Mouse (Mus musculus) midbrain, embryonic 12.5 days (tissue): ENCODE results near the gene Slc39a9. TPM values are rescaled to one million over a fixed set of nuclear protein-coding genes. Genes with fewer than 3 reads are reported as not detected.

Source experiments
- ATAC-seq: fragments of 200-750 bp; cut with Nextera tagmentation; 2 replicates; pipeline ENCODE4 v1.8.0; 2017; ENCODE audit warnings: low read depth, moderate TSS enrichment, moderate library complexity; ENCODE audit not compliant: low FRiP score
- H3K27ac ChIP-seq: fragments of 300-500 bp; sonication (generic); replicated peaks from 2 replicates; pipeline ENCODE4 v1.5.1; 2016; ENCODE audit warnings: mild to moderate bottlenecking
- H3K27me3 ChIP-seq: fragments of 300-500 bp; sonication (generic); 2 replicates; pipeline ENCODE4 v1.6.1; 2016; ENCODE audit warnings: mild to moderate bottlenecking
- H3K36me3 ChIP-seq: fragments of 300-500 bp; sonication (generic); 2 replicates; pipeline ENCODE4 v1.6.1; 2016
- H3K4me1 ChIP-seq: fragments of 300-500 bp; sonication (generic); 2 replicates; pipeline ENCODE4 v1.6.1; 2016
- H3K4me2 ChIP-seq: fragments of 300-500 bp; sonication (generic); replicated peaks from 2 replicates; pipeline ENCODE4 v1.6.1; 2016; ENCODE audit warnings: mild to moderate bottlenecking, moderate library complexity
- H3K4me3 ChIP-seq: fragments of 300-500 bp; sonication (generic); 2 replicates; pipeline ENCODE4 v1.5.1; 2016; ENCODE audit warnings: mild to moderate bottlenecking
- H3K9ac ChIP-seq: fragments of 300-500 bp; sonication (generic); replicated peaks from 2 replicates; pipeline ENCODE4 v1.6.1; 2016; ENCODE audit warnings: mild to moderate bottlenecking, moderate library complexity
- H3K9me3 ChIP-seq: fragments of 300-500 bp; sonication (generic); 2 replicates; pipeline ENCODE4 v1.6.1; 2016; ENCODE audit warnings: mild to moderate bottlenecking
- WGBS: fragments of 180-500 bp; shearing (Covaris S2); methylation state at CpG from one replicate; pipeline ENCODE4 v1.1.7; 2016; 5-methylcytosine and 5-hydroxymethylcytosine counted together
- polyA plus RNA-seq: library from polyadenylated mRNA; unstranded; fragments of >200 nt; fragmentation: Nextera tagmentation; extraction: Ambion mirVana; gene quantifications from 2 replicates; pipeline ENCODE4 v1.2.1, GENCODE M21; 2016

Slc39a9 gene
- polyA plus RNA-seq, 1 experiment from 2014 or later = 32.0 TPM

DNA sequence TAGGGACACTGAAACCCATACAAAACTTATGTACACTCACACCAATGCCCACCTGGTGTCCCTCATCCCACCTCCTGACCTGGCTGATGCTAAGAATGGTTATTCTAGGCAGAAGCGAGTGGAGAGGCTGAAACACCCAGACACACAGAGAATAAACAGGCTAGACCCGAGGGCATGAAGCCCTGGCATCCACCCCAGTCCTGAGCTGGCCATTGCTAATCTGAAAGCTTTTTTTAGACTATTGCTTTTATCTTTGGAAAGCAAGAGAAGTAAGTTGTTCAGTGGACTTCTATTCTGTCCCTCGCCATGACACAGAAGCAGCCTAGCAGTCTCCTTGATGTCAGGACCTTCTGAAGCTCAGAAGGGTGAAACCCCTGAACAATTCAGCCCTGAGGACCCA is 33.8 kb upstream of the Slc39a9 start:
- no peak overlapping the region for H3K4me3 ChIP-seq
- H3K9me3 ChIP-seq = no peaks in the 10 kb centered on the region
- no peak overlapping the region for H3K9ac ChIP-seq
- H3K27me3 ChIP-seq = no peaks in the 10 kb centered on the region
- H3K36me3 ChIP-seq = no peaks in the 10 kb centered on the region
- ATAC-seq = no peak
- no peak overlapping the region for H3K27ac ChIP-seq
- H3K4me2 ChIP-seq = no peak overlapping the region
- H3K4me1 ChIP-seq = no peaks in the 10 kb centered on the region
- WGBS = 82% methylated on average over 3 of the region's 3 CpGs

DNA sequence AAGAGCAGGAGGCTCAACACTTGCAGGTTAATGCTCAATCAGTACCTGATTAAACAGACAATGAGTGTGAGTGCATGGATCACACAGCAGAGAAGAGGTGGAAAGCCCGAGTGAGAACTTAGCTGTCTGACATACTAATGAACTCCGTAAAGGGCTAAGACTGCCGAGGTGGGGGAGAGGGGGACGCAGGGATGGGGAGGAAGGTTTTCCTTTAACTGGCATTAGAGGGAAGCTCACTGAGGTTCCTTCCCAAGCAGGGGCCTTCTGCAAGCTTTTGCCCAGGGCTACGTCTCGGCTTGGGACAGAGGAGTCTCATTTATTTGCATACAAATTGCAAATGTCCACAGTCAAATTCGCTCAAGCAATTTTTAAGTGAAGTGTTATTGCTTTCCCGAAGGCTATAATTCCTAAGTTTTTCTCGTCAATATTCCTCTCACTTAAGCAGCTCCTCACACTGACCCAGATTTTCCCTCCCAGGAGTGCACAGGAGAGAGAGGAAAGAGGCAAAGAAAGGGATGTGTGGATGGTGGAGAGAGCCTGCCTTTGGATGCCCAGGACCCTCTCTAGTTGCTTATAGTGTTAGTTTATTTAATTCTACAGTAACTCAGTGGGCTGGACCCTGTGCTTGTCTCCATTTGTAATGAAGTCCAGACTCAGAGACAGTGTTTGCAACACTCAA is 31.4 kb upstream of the Slc39a9 start:
- Histone ChIP-seq H3K9me3 (no peaks in the 10 kb centered on the region), H3K4me3 (no peak overlapping the region), H3K27ac (no peak overlapping the region), H3K4me2 (no peak overlapping the region), H3K36me3 (no peaks in the 10 kb centered on the region), H3K9ac (no peak overlapping the region), H3K27me3 (no peaks in the 10 kb centered on the region), H3K4me1 (no peaks in the 10 kb centered on the region)
- no peak for ATAC-seq
- WGBS = 62% methylated on average over 9 of the region's 9 CpGs

DNA sequence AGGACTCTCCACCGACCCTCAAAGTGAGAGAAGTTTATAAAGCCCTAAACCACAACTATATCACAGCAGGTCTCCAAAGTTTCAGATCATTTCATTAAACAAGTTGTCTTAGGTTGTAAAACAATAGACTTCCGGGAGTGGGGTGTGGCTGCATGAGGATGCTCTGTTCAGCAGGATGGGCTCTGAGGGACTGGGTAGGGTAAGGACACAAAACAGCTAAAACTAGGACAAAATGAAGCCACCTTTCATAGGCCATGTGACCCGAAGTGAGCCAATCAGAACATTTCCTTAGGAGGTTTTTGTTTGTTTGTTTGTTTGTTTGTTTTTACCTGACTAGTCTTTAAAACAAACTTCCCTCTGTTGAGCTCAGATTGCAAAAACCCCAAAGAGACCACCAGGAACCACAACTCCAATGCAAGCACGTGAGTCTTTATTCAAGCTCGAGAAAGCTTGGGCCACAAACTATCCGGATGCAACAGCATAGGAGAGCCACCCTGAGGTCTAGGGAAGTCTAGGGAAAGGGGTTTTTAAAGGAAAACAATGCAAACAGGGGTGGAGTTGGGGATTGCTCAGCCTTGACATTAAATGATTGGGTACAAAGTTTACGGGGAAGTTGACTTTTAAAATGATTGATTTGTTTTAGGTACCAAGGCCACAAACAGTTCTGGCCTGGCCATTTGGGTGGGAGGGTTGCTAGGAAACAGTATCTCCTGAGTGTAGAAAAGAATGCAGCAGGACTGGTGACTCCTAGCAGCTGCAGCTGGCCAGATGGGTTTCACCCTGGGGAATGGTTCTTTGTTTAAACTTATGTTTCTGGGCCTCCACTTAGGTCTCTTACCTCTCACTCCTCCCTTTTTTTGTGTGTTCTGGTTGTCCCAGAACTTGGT is 28.1 kb upstream of the Slc39a9 start:
- Histone ChIP-seq H3K27me3 (no peaks in the 10 kb centered on the region), H3K9ac (no peak overlapping the region), H3K9me3 (no peaks in the 10 kb centered on the region), H3K4me1 (no peaks in the 10 kb centered on the region), H3K4me2 (no peak overlapping the region), H3K36me3 (no peaks in the 10 kb centered on the region), H3K4me3 (no peak overlapping the region), H3K27ac (no peak overlapping the region)
- ATAC-seq = no peak
- 70% methylated on average over 7 of the region's 7 CpGs for WGBS

DNA sequence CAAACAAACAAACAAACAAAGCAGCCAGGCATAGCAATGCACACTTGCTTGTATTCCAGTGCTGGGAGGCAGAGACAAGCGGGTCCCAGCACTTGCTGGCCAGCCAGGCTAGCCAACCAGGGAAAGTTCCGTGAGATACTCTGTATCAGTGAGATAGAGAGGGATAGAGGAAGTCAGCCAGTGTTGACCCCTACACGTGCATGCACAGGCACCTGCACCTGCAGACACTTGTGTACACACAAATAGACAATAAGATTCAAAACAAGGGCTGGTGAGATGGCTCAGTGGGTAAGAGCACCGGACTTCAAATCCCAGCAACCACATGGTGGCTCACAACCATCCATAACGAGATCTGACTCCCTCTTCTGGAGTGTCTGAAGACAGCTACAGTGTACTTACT is 23.2 kb upstream of the Slc39a9 start:
- WGBS = 82% methylated on average over 5 of the region's 5 CpGs
- H3K4me2 ChIP-seq = no peak overlapping the region
- H3K9ac ChIP-seq = no peak overlapping the region
- no peak overlapping the region for H3K4me3 ChIP-seq
- H3K27me3 ChIP-seq = no peaks in the 10 kb centered on the region
- H3K4me1 ChIP-seq = no peaks in the 10 kb centered on the region
- H3K36me3 ChIP-seq = no peaks in the 10 kb centered on the region
- H3K9me3 ChIP-seq = no peaks in the 10 kb centered on the region
- ATAC-seq = no peak
- no peak overlapping the region for H3K27ac ChIP-seq

DNA sequence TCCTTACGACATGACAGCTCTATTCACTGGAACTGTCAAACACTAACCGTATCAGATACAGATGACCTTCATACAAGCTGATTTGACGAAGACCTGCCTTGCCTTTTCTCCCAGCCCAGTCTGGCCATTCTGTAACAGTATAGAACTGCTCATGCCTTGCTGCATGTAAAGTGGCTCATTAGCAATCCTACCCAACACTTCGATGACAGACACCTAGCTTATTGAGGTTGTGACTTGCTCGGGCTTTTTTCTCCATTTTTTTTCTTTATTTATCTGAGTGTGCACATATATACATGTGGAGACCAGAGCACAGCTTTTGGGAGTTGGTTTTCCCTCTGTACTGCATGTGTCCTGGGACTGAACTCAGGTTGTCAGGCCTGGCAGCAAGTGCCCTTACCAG is 11.9 kb upstream of the Slc39a9 start:
- Histone ChIP-seq H3K4me1 (peaks cover 2% of the 10 kb centered on the region; the same call in 1 of the 2 replicates), H3K9me3 (no peaks in the 10 kb centered on the region), H3K4me3 (no peak overlapping the region), H3K36me3 (peaks cover 55% of the 10 kb centered on the region), H3K27ac (no peak overlapping the region), H3K27me3 (no peaks in the 10 kb centered on the region), H3K9ac (no peak overlapping the region), H3K4me2 (no peak overlapping the region)
- WGBS = 87% methylated on average over 5 of the region's 5 CpGs
- no peak for ATAC-seq

DNA sequence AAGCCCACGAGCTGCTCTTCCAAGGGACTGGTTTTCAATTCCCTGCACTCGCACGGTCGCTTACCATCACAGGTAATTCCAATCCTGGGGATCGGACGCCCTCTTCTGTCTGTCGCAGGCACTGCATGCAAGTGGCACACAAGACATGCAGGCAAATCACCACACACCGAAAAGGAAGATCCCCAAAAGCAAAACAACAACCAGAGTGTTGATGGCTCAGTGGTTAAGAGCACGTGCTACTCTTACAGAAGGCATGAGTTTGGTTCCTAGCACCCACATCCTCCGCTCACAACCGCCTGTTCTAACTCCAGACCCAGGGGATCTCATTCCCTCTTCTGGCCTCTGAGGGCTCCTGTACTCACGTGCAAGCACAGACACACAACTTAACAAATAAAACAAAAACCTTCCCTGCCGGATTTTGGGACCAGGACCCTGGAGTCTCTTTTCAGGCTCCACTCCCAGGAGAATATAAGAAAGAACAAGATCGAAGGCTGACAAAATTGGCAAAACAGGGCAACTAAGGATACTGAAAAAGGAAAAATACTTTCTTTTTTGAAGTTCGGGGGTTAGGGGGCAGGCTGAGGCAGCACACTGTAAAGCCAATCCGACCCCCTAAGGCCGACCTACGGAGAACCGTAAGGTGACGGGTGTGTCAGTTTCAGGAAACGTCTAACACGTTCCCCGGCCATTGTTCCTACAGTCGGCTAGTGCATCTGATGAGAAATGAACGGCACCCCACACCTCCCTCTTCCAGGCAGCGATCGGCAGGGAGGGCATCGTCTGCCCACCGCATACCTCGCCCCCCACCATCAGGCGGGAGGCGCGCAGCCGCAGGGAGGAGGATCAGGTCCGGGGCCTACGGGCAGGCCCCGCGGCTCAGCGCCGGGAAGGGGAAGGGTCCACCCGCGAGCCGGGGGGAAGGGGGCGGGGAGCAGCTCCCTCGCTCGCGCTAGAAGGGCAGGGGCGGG is 674 bp upstream of the Slc39a9 start:
- ATAC-seq = no peak; the same call in 1 of the 2 replicates
- H3K9me3 ChIP-seq = no peaks in the 10 kb centered on the region
- peaks cover 35% of the 10 kb centered on the region for H3K4me1 ChIP-seq
- H3K9ac ChIP-seq = peak overlapping the region; percentile 97
- H3K4me3 ChIP-seq = peak overlapping the region; percentile 97
- peak overlapping the region; percentile 96 for H3K4me2 ChIP-seq
- peak overlapping the region; percentile 91 for H3K27ac ChIP-seq
- no peaks in the 10 kb centered on the region for H3K27me3 ChIP-seq
- peaks cover 37% of the 10 kb centered on the region for H3K36me3 ChIP-seq
- WGBS = 4% methylated on average over 48 of the region's 48 CpGs

DNA sequence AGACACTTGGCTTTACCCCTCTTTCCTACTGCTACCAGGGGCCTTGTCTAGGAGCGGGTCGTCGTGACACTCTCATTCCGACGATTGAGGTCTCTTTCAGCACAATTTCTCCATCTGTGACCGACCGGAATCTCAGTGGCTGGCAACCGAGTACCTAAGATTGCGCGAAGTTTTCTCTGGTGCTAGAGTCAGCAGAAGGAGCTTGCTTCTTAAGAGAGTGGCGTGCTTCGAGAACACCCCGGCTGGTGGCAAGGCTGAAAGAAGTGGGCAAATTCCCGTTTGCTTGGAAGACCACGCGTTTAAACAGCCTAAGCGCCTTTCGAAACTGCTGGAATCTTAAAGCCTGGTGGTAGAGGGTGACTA is 804 bp downstream of the Slc39a9 start:
- Histone ChIP-seq H3K4me3 (peak overlapping the region; percentile 97), H3K9ac (peak overlapping the region; percentile 72), H3K9me3 (no peaks in the 10 kb centered on the region), H3K27me3 (no peaks in the 10 kb centered on the region), H3K27ac (no peak overlapping the region), H3K36me3 (peaks cover 24% of the 10 kb centered on the region), H3K4me1 (peaks cover 35% of the 10 kb centered on the region), H3K4me2 (peak overlapping the region; percentile 96)
- ATAC-seq = no peak
- WGBS = 12% methylated on average over 18 of the region's 18 CpGs

DNA sequence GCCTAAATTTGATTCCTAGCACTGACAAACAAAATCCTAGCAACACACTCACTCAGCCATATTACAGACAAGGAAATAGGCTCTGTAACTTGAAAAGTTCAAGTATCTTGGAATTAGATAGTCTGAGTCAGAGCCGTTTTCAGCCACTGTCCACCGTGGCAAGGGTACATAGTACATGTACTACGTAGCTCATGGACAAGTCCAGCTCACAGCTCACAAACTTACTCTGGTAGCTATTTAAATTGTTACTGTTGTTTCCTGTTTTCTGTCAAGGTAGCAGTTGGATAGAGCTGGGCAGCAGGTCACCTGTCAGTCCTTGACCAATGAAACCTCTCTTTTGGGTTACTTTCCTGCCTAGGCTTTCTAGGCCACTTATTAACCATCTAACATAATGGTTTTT is 2.7 kb downstream of the Slc39a9 start:
- ATAC-seq = no peak
- 92% methylated on average over 3 of the region's 3 CpGs for WGBS
- H3K9me3 ChIP-seq = no peaks in the 10 kb centered on the region

DNA sequence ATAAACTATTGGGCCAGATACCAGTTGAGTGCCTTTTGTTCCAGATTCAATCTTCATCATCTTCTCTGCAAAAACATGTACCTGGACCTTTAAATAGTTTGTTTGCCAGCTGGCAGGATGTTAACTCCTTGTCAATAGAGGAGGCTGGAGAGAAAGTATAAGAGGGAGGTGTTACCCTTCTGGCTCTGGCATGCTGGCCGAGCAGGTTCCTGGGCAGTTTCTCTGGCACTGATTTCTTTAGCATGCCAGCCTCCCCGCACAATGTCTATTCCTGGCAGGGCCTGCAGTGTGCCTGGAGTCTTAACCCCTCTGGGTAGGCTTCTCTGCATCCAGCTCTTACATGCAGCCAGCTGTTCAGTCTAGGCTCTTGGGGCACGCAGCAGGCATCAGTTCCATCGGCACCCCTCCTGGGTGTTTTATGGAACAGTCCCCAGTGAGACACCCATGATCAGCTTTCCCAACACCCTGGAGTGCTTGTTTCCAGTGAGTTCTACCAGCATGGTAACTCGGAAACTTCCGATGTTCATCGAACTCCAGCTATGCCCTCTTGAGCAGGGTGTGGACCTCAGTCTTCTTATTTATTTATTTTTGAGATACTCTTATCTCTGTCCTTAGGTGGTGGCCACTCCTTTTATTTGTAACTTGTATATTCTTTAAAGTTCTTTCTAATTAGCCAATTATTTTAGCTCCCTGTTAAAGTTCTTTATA is 10.4 kb downstream of the Slc39a9 start:
- H3K27me3 ChIP-seq = no peaks in the 10 kb centered on the region
- no peak overlapping the region for H3K27ac ChIP-seq
- H3K4me1 ChIP-seq = no peaks in the 10 kb centered on the region
- 95% methylated on average over 7 of the region's 7 CpGs for WGBS
- ATAC-seq = no peak
- no peak overlapping the region for H3K9ac ChIP-seq
- no peak overlapping the region for H3K4me3 ChIP-seq
- no peaks in the 10 kb centered on the region for H3K9me3 ChIP-seq
- H3K36me3 ChIP-seq = no peaks in the 10 kb centered on the region
- no peak overlapping the region for H3K4me2 ChIP-seq

More for the DNA sequence above, 2.7 kb downstream of the Slc39a9 start:
- peaks cover 7% of the 10 kb centered on the region; the same call in 1 of the 2 replicates for H3K36me3 ChIP-seq
- no peaks in the 10 kb centered on the region for H3K27me3 ChIP-seq
- 0 out of 2 replicates have a peak overlapping the region, but pooled peaks have one; percentile 97 for H3K4me3 ChIP-seq
- H3K4me1 ChIP-seq = peaks cover 35% of the 10 kb centered on the region
- H3K9ac ChIP-seq = no peak overlapping the region
- no peak overlapping the region for H3K27ac ChIP-seq
- H3K4me2 ChIP-seq = peak overlapping the region; percentile 96; the same call in 1 of the 2 replicates

DNA sequence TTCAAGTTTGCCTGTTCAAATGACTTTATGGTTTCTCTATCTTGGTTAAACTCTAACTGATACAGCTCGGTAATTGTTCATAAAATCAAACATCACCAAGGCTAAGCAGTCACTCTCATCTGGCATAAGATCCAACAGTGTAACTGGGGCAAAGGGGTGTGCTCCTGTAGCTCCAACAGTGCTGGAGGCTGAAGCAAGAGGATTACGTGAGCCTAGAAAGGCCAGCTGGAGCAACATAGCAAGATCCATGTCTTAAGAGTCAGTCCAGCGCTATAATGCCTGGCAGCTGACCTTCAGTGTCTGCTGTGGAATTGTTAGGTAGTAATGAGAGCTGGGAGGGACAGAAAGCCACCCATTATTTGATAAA is 11.0 kb downstream of the Slc39a9 start:
- no peak for ATAC-seq
- no peak overlapping the region for H3K27ac ChIP-seq
- 91% methylated on average over 3 of the region's 3 CpGs for WGBS

DNA sequence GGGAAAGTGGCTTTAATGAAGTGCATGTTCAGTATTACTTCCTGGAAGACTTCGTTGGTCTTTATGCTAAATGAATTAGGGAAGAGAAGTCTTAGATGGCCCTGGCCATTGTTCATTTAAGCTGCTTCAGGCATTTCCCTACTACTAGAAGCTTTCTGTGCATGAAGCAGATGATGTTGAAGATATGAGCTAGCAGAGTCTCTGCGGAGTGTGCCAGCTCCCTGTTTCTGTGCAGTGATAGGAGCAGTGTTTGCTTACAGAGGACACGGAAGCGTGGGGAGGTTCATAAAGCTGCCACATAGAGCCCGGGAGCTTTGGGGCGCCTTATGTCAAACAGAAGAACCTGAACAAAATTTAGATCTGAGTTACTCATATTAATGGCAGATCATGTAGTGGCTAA is 15.0 kb downstream of the Slc39a9 start:
- ATAC-seq = no peak
- Histone ChIP-seq H3K9me3 (no peaks in the 10 kb centered on the region), H3K27me3 (no peaks in the 10 kb centered on the region), H3K4me3 (no peak overlapping the region), H3K36me3 (peaks cover 10% of the 10 kb centered on the region; the same call in 1 of the 2 replicates), H3K9ac (no peak overlapping the region), H3K4me1 (no peaks in the 10 kb centered on the region), H3K27ac (no peak overlapping the region), H3K4me2 (no peak overlapping the region)
- 88% methylated on average over 6 of the region's 6 CpGs for WGBS

More for the DNA sequence above, 11.0 kb downstream of the Slc39a9 start:
- H3K4me3 ChIP-seq = no peak overlapping the region
- no peaks in the 10 kb centered on the region for H3K4me1 ChIP-seq
- H3K36me3 ChIP-seq = no peaks in the 10 kb centered on the region
- no peaks in the 10 kb centered on the region for H3K27me3 ChIP-seq
- H3K9me3 ChIP-seq = no peaks in the 10 kb centered on the region
- H3K9ac ChIP-seq = no peak overlapping the region
- H3K4me2 ChIP-seq = no peak overlapping the region
